Mouse (Mus musculus) testis, adult 2 months (tissue): ENCODE results near the gene Gm6993.

Experiments
- CTCF ChIP-seq: fragments of 200-500 bp; IDR thresholded peaks from 2 replicates; pipeline ENCODE4 v1.5.1; 2012; ENCODE audit warnings: low read depth, mild to moderate bottlenecking, inconsistent platforms, low read length, moderate library complexity; ENCODE audit not compliant: control insufficient read depth, insufficient read depth, insufficient replicate concordance
- POLR2A ChIP-seq: fragments of 200-500 bp; IDR thresholded peaks from 2 replicates; pipeline ENCODE4 v1.6.1; 2012; ENCODE audit warnings: low read depth, mild to moderate bottlenecking, inconsistent platforms, low read length, moderate library complexity; ENCODE audit not compliant: control insufficient read depth

GRCm38 (mm10) chr12:31232635-31233034 is 7.9 kb upstream of the Gm6993 start:
- TF ChIP-seq CTCF (no peak), POLR2A (no peak)
